Mouse (Mus musculus) lung, adult 2 months (tissue): ENCODE measurements around the gene Fam83b.

Experiments
- CTCF ChIP-seq: fragments of 200-500 bp; IDR thresholded peaks from 2 replicates; pipeline ENCODE4 v1.5.1; 2011; ENCODE audit warnings: mild to moderate bottlenecking, low read length, control low read depth; ENCODE audit not compliant: insufficient read depth
- POLR2A ChIP-seq: fragments of 200-500 bp; IDR thresholded peaks from 2 replicates; pipeline ENCODE4 v1.6.1; 2011; ENCODE audit warnings: low read depth, mild to moderate bottlenecking, control low read depth, low read length, borderline replicate concordance; ENCODE audit errors: extremely low read depth

GRCm38 (mm10) chr9:76583943-76584342 lies 17.0 kb upstream of the Fam83b start:
- TF ChIP-seq CTCF, result no peak
- no peak for TF ChIP-seq POLR2A
